Mouse (Mus musculus): ENCODE measurements around the gene C1galt1c1. TPM values are rescaled to one million over a fixed set of nuclear protein-coding genes. Genes with fewer than 3 reads are reported as not detected.

C1galt1c1 gene
- polyA plus RNA-seq, 1 experiment from 2014 or later: 29.2 TPM

DNA sequence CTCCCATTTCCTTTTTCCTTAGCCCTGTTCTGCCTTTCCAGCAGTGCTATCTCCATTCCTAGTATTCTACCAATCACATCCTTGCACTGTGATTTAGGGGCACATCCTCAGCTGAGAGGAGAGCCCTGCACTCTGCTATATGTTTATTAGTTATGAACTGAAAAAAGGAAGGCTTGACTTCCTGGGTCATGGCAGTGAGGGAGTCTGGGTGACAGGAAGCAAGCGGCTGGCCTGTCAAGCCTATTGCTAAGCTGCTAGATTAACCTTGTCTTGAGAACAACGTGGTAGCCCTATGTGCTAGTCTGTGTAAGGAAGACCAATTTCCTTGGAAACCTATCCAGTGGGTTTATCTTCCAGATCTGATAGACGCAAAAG is 33.9 kb downstream of the C1galt1c1 start:
- WGBS: 22% methylated on average over 3 of the region's 3 CpGs
- peak; percentile 75 for ATAC-seq (ENCODE audit: low FRiP score, low read depth)
- H3K36me3 ChIP-seq: no peaks in the 10 kb centered on the region
- peak overlapping the region; percentile 59 for H3K4me2 ChIP-seq (replicated peaks)
- H3K4me3 ChIP-seq: peak overlapping the region; percentile 43
- H3K27me3 ChIP-seq (replicated peaks): no peaks in the 10 kb centered on the region
- H3K9me3 ChIP-seq: no peaks in the 10 kb centered on the region
- H3K27ac ChIP-seq: peak overlapping the region; percentile 26; the same call in 1 of the 2 replicates
- peak overlapping the region; percentile 59 for H3K9ac ChIP-seq
- H3K4me1 ChIP-seq: no peaks in the 10 kb centered on the region

DNA sequence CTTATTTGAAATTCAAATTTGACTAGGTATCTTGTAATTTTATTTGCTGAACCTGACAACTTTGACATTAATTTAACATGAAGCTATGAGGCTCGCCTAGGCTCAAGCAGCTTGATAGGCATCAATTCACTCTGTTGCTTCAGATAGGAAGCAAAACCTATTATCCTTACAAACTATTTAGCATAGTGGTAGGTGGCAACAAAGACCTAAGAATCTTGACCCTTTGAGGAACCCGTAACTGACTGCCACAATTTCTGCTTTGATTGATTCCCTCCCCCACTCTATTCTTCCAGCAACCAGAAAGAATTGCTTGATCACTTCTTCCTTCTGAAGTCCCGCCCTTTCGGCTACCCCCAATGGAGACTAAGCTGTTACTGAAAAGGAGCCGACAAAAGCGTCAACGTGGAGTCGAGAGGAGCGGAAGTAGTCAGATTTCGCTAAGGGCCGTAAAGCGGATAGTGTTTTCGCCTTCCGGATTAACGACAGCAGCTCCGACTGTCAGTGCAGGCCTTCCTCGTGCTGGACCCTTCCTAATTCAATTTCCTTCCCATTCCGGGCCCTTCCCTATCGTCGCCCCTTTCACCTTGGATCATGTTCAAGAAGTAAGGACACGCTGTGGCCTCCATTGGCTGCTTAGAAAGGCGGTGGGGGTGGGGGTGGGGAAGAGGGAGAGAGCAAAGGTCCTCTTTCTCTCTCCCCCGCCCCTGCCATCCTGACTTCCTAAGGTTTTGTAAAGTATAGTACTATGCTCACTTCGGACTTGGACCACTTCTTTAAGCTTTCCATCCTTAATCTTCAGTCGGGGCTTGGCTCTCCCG is 34.5 kb downstream of the C1galt1c1 start, which contains the start of gene Mcts1:
TSS of gene Mcts1 (plus strand) at position 402 of the 818 bp plus-strand sequence.
- Histone ChIP-seq H3K27me3 (replicated peaks) (no peaks in the 10 kb centered on the region), H3K9me3 (no peaks in the 10 kb centered on the region), H3K27ac (peak within 1 kb of the TSS; percentile 26; the same call in 1 of the 2 replicates), H3K9ac (peak within 1 kb of the TSS; percentile 59), H3K4me3 (peak within 1 kb of the TSS; percentile 43), H3K4me1 (no peaks in the 10 kb centered on the region), H3K4me2 (replicated peaks) (peak within 1 kb of the TSS; percentile 59), H3K36me3 (no peaks in the 10 kb centered on the region)
- 18% methylated on average over 26 of the region's 26 CpGs for WGBS
- peak; percentile 88 for ATAC-seq (ENCODE audit: low FRiP score, low read depth)

DNA sequence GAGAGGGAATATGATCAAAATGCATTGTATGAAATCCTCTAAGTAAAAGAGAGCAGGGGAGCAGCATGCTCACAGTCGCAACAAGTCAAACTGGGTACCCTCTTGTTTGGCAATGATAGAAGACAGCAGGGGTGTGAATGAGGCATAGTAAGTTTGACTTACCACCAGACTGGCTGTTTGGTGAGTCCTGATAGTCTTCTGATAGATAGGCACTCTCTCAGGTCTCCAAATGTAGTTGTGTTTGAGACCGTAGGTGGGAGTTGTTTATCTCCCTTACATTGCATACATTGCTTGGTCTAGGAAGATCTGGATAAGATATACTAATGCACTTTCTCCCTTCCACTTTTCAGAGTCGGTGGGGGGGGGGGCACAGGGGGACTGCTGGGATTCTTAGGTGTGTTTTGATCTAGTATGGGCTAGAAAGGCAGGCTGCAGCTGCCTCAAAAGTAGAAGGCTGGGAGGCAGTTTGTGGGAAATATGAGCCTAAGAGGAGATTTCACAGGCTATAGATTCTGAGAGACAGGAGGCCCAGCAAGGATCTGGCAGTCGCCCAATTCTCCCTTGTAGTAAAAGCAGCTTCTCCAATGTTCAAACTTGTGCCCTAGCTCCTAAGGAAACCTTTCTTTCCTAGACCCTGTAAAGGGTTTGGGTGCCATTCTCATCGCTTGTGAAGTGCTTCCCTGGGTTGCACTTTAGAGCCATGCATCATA is 41.6 kb downstream of the C1galt1c1 start:
- H3K9me3 ChIP-seq: no peaks in the 10 kb centered on the region
- H3K27me3 ChIP-seq (replicated peaks): no peaks in the 10 kb centered on the region
- no peak overlapping the region for H3K27ac ChIP-seq
- WGBS: 62% methylated on average over 5 of the region's 5 CpGs
- no peak for ATAC-seq (ENCODE audit: low FRiP score, low read depth)
- no peak overlapping the region for H3K4me2 ChIP-seq (replicated peaks)
- no peak overlapping the region for H3K9ac ChIP-seq
- no peak overlapping the region for H3K4me3 ChIP-seq
- H3K4me1 ChIP-seq: no peaks in the 10 kb centered on the region
- no peaks in the 10 kb centered on the region for H3K36me3 ChIP-seq

DNA sequence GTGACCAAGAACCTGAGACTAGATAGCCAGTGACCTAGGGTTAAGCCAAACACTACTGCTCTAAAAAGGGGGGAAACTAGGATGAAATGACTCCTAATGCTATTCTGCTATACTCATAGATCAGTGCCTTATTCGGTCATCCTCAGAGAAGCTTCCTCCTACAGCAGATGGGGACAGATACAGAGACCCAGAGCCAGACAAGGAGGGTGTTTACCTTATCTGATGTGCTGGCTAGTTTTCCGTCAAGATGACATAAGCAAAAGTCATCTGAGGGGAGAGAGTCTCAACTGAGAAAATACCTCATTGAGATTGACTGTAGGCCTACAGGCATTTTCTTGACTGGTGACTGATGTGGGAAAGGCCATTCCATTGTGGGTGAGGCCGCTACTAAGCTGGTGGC is 43.1 kb downstream of the C1galt1c1 start:
- H3K4me1 ChIP-seq: no peaks in the 10 kb centered on the region
- 85% methylated on average over 3 of the region's 3 CpGs for WGBS
- H3K4me2 ChIP-seq (replicated peaks): no peak overlapping the region
- no peak overlapping the region for H3K9ac ChIP-seq
- ATAC-seq (ENCODE audit: low FRiP score, low read depth): no peak
- no peaks in the 10 kb centered on the region for H3K27me3 ChIP-seq (replicated peaks)
- H3K4me3 ChIP-seq: no peak overlapping the region
- no peak overlapping the region for H3K27ac ChIP-seq
- no peaks in the 10 kb centered on the region for H3K36me3 ChIP-seq
- no peaks in the 10 kb centered on the region for H3K9me3 ChIP-seq

- H3K27ac ChIP-seq: no peak overlapping the region
- no peaks in the 10 kb centered on the region for H3K36me3 ChIP-seq
- 24% methylated on average over 4 of the region's 4 CpGs for WGBS
- ATAC-seq (ENCODE audit: low FRiP score, low read depth): no peak
- no peak overlapping the region for H3K4me3 ChIP-seq
- no peak overlapping the region for H3K9ac ChIP-seq
- no peaks in the 10 kb centered on the region for H3K4me1 ChIP-seq
- H3K4me2 ChIP-seq (replicated peaks): no peak overlapping the region
- H3K27me3 ChIP-seq (replicated peaks): no peaks in the 10 kb centered on the region
- H3K9me3 ChIP-seq: no peaks in the 10 kb centered on the region
These were observed 45.1 kb downstream of the C1galt1c1 start for GRCm38 (mm10) chrX:38589827-38590226.

DNA sequence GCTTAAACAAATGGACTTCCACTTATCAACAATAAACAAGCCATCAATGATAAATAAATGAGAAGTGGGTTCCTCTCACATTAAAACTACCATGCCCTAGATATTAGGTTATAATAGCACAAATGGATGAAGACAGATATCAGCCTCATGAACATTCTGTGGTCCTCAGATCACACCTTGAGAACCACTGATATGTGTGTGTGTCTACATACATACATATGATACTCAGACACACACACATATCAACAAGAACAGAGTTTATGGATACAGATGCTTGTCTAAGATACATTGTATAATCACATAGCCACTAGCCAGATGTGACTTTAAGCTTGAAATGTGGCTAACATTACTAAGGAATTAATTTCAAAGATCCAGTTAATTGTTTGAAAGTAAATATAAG is 51.6 kb downstream of the C1galt1c1 start:
- no peaks in the 10 kb centered on the region for H3K36me3 ChIP-seq
- no peaks in the 10 kb centered on the region for H3K27me3 ChIP-seq (replicated peaks)
- no peak for ATAC-seq (ENCODE audit: low FRiP score, low read depth)
- no peak overlapping the region for H3K27ac ChIP-seq
- H3K4me1 ChIP-seq: no peaks in the 10 kb centered on the region
- no peak overlapping the region for H3K4me3 ChIP-seq
- H3K9me3 ChIP-seq: no peaks in the 10 kb centered on the region
- H3K4me2 ChIP-seq (replicated peaks): no peak overlapping the region
- H3K9ac ChIP-seq: no peak overlapping the region

GRCm38 (mm10) chrX:38581140-38581539 is 53.7 kb downstream of the C1galt1c1 start:
- Histone ChIP-seq H3K4me1 (no peaks in the 10 kb centered on the region), H3K36me3 (no peaks in the 10 kb centered on the region), H3K4me3 (no peak overlapping the region), H3K27ac (no peak overlapping the region), H3K27me3 (replicated peaks) (no peaks in the 10 kb centered on the region), H3K9me3 (no peaks in the 10 kb centered on the region), H3K4me2 (replicated peaks) (no peak overlapping the region), H3K9ac (no peak overlapping the region)
- 97% methylated on average over 1 of the region's 1 CpGs for WGBS
- no peak for ATAC-seq (ENCODE audit: low FRiP score, low read depth)

Other genes starting within 250 kb of the C1galt1c1 start
- gene Lamp2, start 178.6 kb downstream of the C1galt1c1 start, polyA plus RNA-seq (2016; fragmentation: Nextera tagmentation; extraction: Ambion mirVana): 67.0 and 72.6 TPM in 2 replicates
- 25.9 and 29.8 TPM in 2 replicates for gene Cul4b, start 58.9 kb downstream of the C1galt1c1 start, polyA plus RNA-seq (2016; fragmentation: Nextera tagmentation; extraction: Ambion mirVana)
- 138 and 143 TPM in 2 replicates for gene Mcts1, start 34.5 kb downstream of the C1galt1c1 start, polyA plus RNA-seq (2016; fragmentation: Nextera tagmentation; extraction: Ambion mirVana)
- gene 6030498E09Rik, start 137.6 kb upstream of the C1galt1c1 start, polyA plus RNA-seq (2016; fragmentation: Nextera tagmentation; extraction: Ambion mirVana): not detected in 2 replicates